Mouse (Mus musculus) stomach, postnatal 0 days (tissue): Measurements from ENCODE around the gene Ppp1r7.

ENCODE experiments used
- CTCF ChIP-seq: IDR thresholded peaks from 2 replicates; pipeline ENCODE4 v1.5.1; 2016; ENCODE audit warnings: antibody characterized with exemption, low read depth, mild to moderate bottlenecking, moderate library complexity
- EP300 ChIP-seq: optimal IDR thresholded peaks from 2 replicates; pipeline ENCODE3; 2016; ENCODE audit warnings: antibody characterized with exemption

GRCm38 (mm10) chr1:93342648-93343503, at the start of gene Ppp1r7, which contains the start of gene Pask:
- TF ChIP-seq CTCF (no peak), EP300 (no peak)
